Mouse (Mus musculus) kidney, postnatal 25 days (tissue): Measurements from ENCODE around the gene Cltc.

Source experiments
- DNase-seq, 2 experiments: peaks; one replicate each; pipeline ENCODE4 v3.0.0; 2021; ENCODE audit warnings: mixed read lengths in 2 of 2

Gene Cltc

GRCm38 (mm10) chr11:86644553-86644952 lies 112.8 kb downstream of the Cltc start:
- DNase-seq: no peak
